Mouse (Mus musculus) liver (tissue): ENCODE measurements around the gene Cdrt4.
A peak's percentile ranks its signal among the peaks of the same experiment; 100 is the strongest.

Source experiments
- DNase-seq: peaks from one replicate; pipeline ENCODE4 v3.0.0-alpha.2; 2020; ENCODE audit warnings: mixed read lengths

Cdrt4 gene

GRCm38 (mm10) chr11:62951012-62951411 is at the start of gene Cdrt4:
Gene Cdrt4, plus strand, starts transcription at chr11:62951193.
- DNase-seq, result no peak

- peak; percentile 27 for DNase-seq
These were observed 49.2 kb upstream of the Cdrt4 start for GRCm38 (mm10) chr11:62901699-62902323.

- DNase-seq, result no peak
These were observed 47.0 kb upstream of the Cdrt4 start for GRCm38 (mm10) chr11:62903871-62904495.

- DNase-seq, result no peak
These were observed 41.2 kb upstream of the Cdrt4 start for GRCm38 (mm10) chr11:62909720-62910306.

- no peak for DNase-seq
These were observed 39.6 kb upstream of the Cdrt4 start for GRCm38 (mm10) chr11:62911362-62911761.

- no peak for DNase-seq
These were observed 37.9 kb upstream of the Cdrt4 start for GRCm38 (mm10) chr11:62913141-62913540.

- DNase-seq, result no peak
These were observed 36.5 kb upstream of the Cdrt4 start for GRCm38 (mm10) chr11:62914532-62914931.

GRCm38 (mm10) chr11:62915486-62915885 is 35.5 kb upstream of the Cdrt4 start:
- no peak for DNase-seq

GRCm38 (mm10) chr11:62916765-62917164 is 34.2 kb upstream of the Cdrt4 start:
- DNase-seq, result peak; percentile 16

- DNase-seq, result no peak
These were observed 30.8 kb upstream of the Cdrt4 start for GRCm38 (mm10) chr11:62919946-62920742.

- DNase-seq, result no peak
These were observed 30.3 kb upstream of the Cdrt4 start for GRCm38 (mm10) chr11:62920743-62921050.

- DNase-seq, result peak; percentile 83
These were observed 29.7 kb upstream of the Cdrt4 start for GRCm38 (mm10) chr11:62921052-62921977.

GRCm38 (mm10) chr11:62924091-62924761 is 26.8 kb upstream of the Cdrt4 start:
- DNase-seq, result no peak

- peak; percentile 58 for DNase-seq
These were observed 21.2 kb upstream of the Cdrt4 start for GRCm38 (mm10) chr11:62929799-62930198.

- no peak for DNase-seq
These were observed 20.4 kb upstream of the Cdrt4 start for GRCm38 (mm10) chr11:62930574-62930973.

- no peak for DNase-seq
These were observed 19.9 kb upstream of the Cdrt4 start for GRCm38 (mm10) chr11:62931141-62931540.

- DNase-seq, result no peak
These were observed 17.9 kb upstream of the Cdrt4 start for GRCm38 (mm10) chr11:62933099-62933498.

GRCm38 (mm10) chr11:62934795-62935514 is 16.0 kb upstream of the Cdrt4 start:
- no peak for DNase-seq

- DNase-seq, result no peak
These were observed 13.0 kb upstream of the Cdrt4 start for GRCm38 (mm10) chr11:62937986-62938385.

- DNase-seq, result no peak
These were observed 12.1 kb upstream of the Cdrt4 start for GRCm38 (mm10) chr11:62938921-62939320.

GRCm38 (mm10) chr11:62940176-62940575 is 10.8 kb upstream of the Cdrt4 start:
- DNase-seq, result no peak
